Mouse (Mus musculus): ENCODE measurements around the gene Foxp1. TPM values are rescaled to one million over a fixed set of nuclear protein-coding genes. Genes with fewer than 3 reads are reported as not detected.
A peak's percentile ranks its signal among the peaks of the same experiment; 100 is the strongest.

The Foxp1 gene
- polyA plus RNA-seq, 1 experiment from 2014 or later: 103 TPM

- H3K36me3 ChIP-seq: no peaks in the 10 kb centered on the region
- H3K4me1 ChIP-seq (replicated peaks): peaks cover 28% of the 10 kb centered on the region
- peak; percentile 50 for ATAC-seq
- H3K9ac ChIP-seq: no peak overlapping the region
- 8% methylated on average over 6 of the region's 6 CpGs for WGBS
- no peaks in the 10 kb centered on the region for H3K27me3 ChIP-seq (replicated peaks)
- no peaks in the 10 kb centered on the region for H3K9me3 ChIP-seq
- peak overlapping the region; percentile 1; the same call in 1 of the 2 replicates for H3K4me3 ChIP-seq (replicated peaks)
- H3K4me2 ChIP-seq (replicated peaks): peak overlapping the region; percentile 52
- H3K27ac ChIP-seq: peak overlapping the region; percentile 61
Measured at GRCm38 (mm10) chr6:99101489-99101908, 421.0 kb downstream of the Foxp1 start.

GRCm38 (mm10) chr6:99100331-99100730 is 422.2 kb downstream of the Foxp1 start:
- no peak for ATAC-seq
- H3K27ac ChIP-seq: no peak overlapping the region
- WGBS: 38% methylated on average over 5 of the region's 5 CpGs
- H3K9me3 ChIP-seq: no peaks in the 10 kb centered on the region
- H3K9ac ChIP-seq: no peak overlapping the region
- no peaks in the 10 kb centered on the region for H3K27me3 ChIP-seq (replicated peaks)
- no peak overlapping the region for H3K4me2 ChIP-seq (replicated peaks)
- peaks cover 31% of the 10 kb centered on the region for H3K4me1 ChIP-seq (replicated peaks)
- no peaks in the 10 kb centered on the region for H3K36me3 ChIP-seq
- no peak overlapping the region for H3K4me3 ChIP-seq (replicated peaks)

- Histone ChIP-seq H3K4me3 (replicated peaks) (no peak overlapping the region), H3K9ac (no peak overlapping the region), H3K4me2 (replicated peaks) (no peak overlapping the region), H3K36me3 (no peaks in the 10 kb centered on the region), H3K27ac (no peak overlapping the region), H3K9me3 (no peaks in the 10 kb centered on the region), H3K27me3 (replicated peaks) (no peaks in the 10 kb centered on the region), H3K4me1 (replicated peaks) (peaks cover 34% of the 10 kb centered on the region)
- no peak for ATAC-seq
- 40% methylated on average over 4 of the region's 4 CpGs for WGBS
Measured at GRCm38 (mm10) chr6:99099781-99100180, 422.7 kb downstream of the Foxp1 start.

- no peak for ATAC-seq
- no peaks in the 10 kb centered on the region for H3K9me3 ChIP-seq
- no peak overlapping the region for H3K4me3 ChIP-seq (replicated peaks)
- no peaks in the 10 kb centered on the region for H3K36me3 ChIP-seq
- peak overlapping the region; percentile 55; the same call in 1 of the 2 replicates for H3K27ac ChIP-seq
- H3K27me3 ChIP-seq (replicated peaks): no peaks in the 10 kb centered on the region
- 39% methylated on average over 7 of the region's 7 CpGs for WGBS
- H3K4me2 ChIP-seq (replicated peaks): peak overlapping the region; percentile 29; the same call in 1 of the 2 replicates
- no peak overlapping the region for H3K9ac ChIP-seq
- peaks cover 37% of the 10 kb centered on the region for H3K4me1 ChIP-seq (replicated peaks)
Measured at GRCm38 (mm10) chr6:99097191-99097590, 425.3 kb downstream of the Foxp1 start.

- Histone ChIP-seq H3K27ac (peak overlapping the region; percentile 87), H3K9me3 (no peaks in the 10 kb centered on the region), H3K4me1 (replicated peaks) (peaks cover 35% of the 10 kb centered on the region), H3K9ac (0 out of 2 replicates have a peak overlapping the region, but pooled peaks have one; percentile 46), H3K4me3 (replicated peaks) (no peak overlapping the region), H3K27me3 (replicated peaks) (no peaks in the 10 kb centered on the region), H3K4me2 (replicated peaks) (peak overlapping the region; percentile 67), H3K36me3 (no peaks in the 10 kb centered on the region)
- WGBS: 37% methylated on average over 7 of the region's 7 CpGs
- ATAC-seq: no peak
Measured at GRCm38 (mm10) chr6:99096776-99097166, 425.8 kb downstream of the Foxp1 start.

GRCm38 (mm10) chr6:99096105-99096775 is 426.3 kb downstream of the Foxp1 start:
- no peaks in the 10 kb centered on the region for H3K36me3 ChIP-seq
- peak overlapping the region; percentile 36 for H3K4me3 ChIP-seq (replicated peaks)
- WGBS: 7% methylated on average over 12 of the region's 12 CpGs
- peak overlapping the region; percentile 46 for H3K9ac ChIP-seq
- H3K27me3 ChIP-seq (replicated peaks): no peaks in the 10 kb centered on the region
- no peaks in the 10 kb centered on the region for H3K9me3 ChIP-seq
- H3K4me2 ChIP-seq (replicated peaks): peak overlapping the region; percentile 67
- H3K27ac ChIP-seq: peak overlapping the region; percentile 87
- peak; percentile 42 for ATAC-seq
- peaks cover 30% of the 10 kb centered on the region for H3K4me1 ChIP-seq (replicated peaks)

GRCm38 (mm10) chr6:99095185-99096104 is 427.1 kb downstream of the Foxp1 start:
- no peaks in the 10 kb centered on the region for H3K9me3 ChIP-seq
- peak; percentile 57 for ATAC-seq
- 4% methylated on average over 18 of the region's 18 CpGs for WGBS
- peak overlapping the region; percentile 67 for H3K4me2 ChIP-seq (replicated peaks)
- H3K4me1 ChIP-seq (replicated peaks): peaks cover 28% of the 10 kb centered on the region
- H3K4me3 ChIP-seq (replicated peaks): peak overlapping the region; percentile 36
- no peaks in the 10 kb centered on the region for H3K27me3 ChIP-seq (replicated peaks)
- H3K9ac ChIP-seq: peak overlapping the region; percentile 46
- H3K27ac ChIP-seq: peak overlapping the region; percentile 87
- H3K36me3 ChIP-seq: no peaks in the 10 kb centered on the region

- peak overlapping the region; percentile 67 for H3K4me2 ChIP-seq (replicated peaks)
- 12% methylated on average over 10 of the region's 10 CpGs for whole genome bisulfite sequencing
- H3K4me1 ChIP-seq (replicated peaks): peaks cover 31% of the 10 kb centered on the region
- H3K9me3 ChIP-seq: no peaks in the 10 kb centered on the region
- H3K27me3 ChIP-seq (replicated peaks): no peaks in the 10 kb centered on the region
- no peak for ATAC-seq
- H3K9ac ChIP-seq: 0 out of 2 replicates have a peak overlapping the region, but pooled peaks have one; percentile 39
- peak overlapping the region; percentile 36 for H3K4me3 ChIP-seq (replicated peaks)
- H3K36me3 ChIP-seq: no peaks in the 10 kb centered on the region
- H3K27ac ChIP-seq: peak overlapping the region; percentile 64
Measured at GRCm38 (mm10) chr6:99094339-99094989, 428.1 kb downstream of the Foxp1 start.

- no peak for ATAC-seq
- H3K4me2 ChIP-seq (replicated peaks): peak overlapping the region; percentile 67; the same call in 1 of the 2 replicates
- no peak overlapping the region for H3K4me3 ChIP-seq (replicated peaks)
Measured at GRCm38 (mm10) chr6:99093856-99094255, 428.7 kb downstream of the Foxp1 start.

GRCm38 (mm10) chr6:99093208-99093607 is 429.3 kb downstream of the Foxp1 start:
- no peak overlapping the region for H3K9ac ChIP-seq
- H3K9me3 ChIP-seq: no peaks in the 10 kb centered on the region

More at GRCm38 (mm10) chr6:99093856-99094255, 428.7 kb downstream of the Foxp1 start:
- Histone ChIP-seq H3K4me1 (replicated peaks) (peaks cover 31% of the 10 kb centered on the region), H3K36me3 (no peaks in the 10 kb centered on the region), H3K27me3 (replicated peaks) (no peaks in the 10 kb centered on the region), H3K27ac (peak overlapping the region; percentile 37), H3K9ac (no peak overlapping the region), H3K9me3 (no peaks in the 10 kb centered on the region)
- 40% methylated on average over 2 of the region's 2 CpGs for WGBS

GRCm38 (mm10) chr6:99091799-99092198 is 430.7 kb downstream of the Foxp1 start:
- Histone ChIP-seq H3K4me1 (replicated peaks) (peaks cover 21% of the 10 kb centered on the region), H3K36me3 (no peaks in the 10 kb centered on the region), H3K4me2 (replicated peaks) (no peak overlapping the region), H3K9me3 (no peaks in the 10 kb centered on the region), H3K27me3 (replicated peaks) (no peaks in the 10 kb centered on the region), H3K4me3 (replicated peaks) (no peak overlapping the region), H3K9ac (no peak overlapping the region), H3K27ac (no peak overlapping the region)
- no peak for ATAC-seq
- WGBS: 83% methylated on average over 2 of the region's 2 CpGs

More at GRCm38 (mm10) chr6:99093208-99093607, 429.3 kb downstream of the Foxp1 start:
- Histone ChIP-seq H3K4me1 (replicated peaks) (peaks cover 31% of the 10 kb centered on the region), H3K36me3 (no peaks in the 10 kb centered on the region), H3K4me2 (replicated peaks) (no peak overlapping the region), H3K27ac (peak overlapping the region; percentile 37), H3K4me3 (replicated peaks) (no peak overlapping the region), H3K27me3 (replicated peaks) (no peaks in the 10 kb centered on the region)
- 29% methylated on average over 5 of the region's 5 CpGs for WGBS
- peak; percentile 42 for ATAC-seq

- Histone ChIP-seq H3K9ac (no peak overlapping the region), H3K27ac (no peak overlapping the region), H3K36me3 (no peaks in the 10 kb centered on the region), H3K4me2 (replicated peaks) (no peak overlapping the region), H3K27me3 (replicated peaks) (no peaks in the 10 kb centered on the region), H3K4me3 (replicated peaks) (no peak overlapping the region), H3K9me3 (no peaks in the 10 kb centered on the region), H3K4me1 (replicated peaks) (0 out of 2 replicates have a peak, but pooled peaks cover 2% of the 10 kb centered on the region)
- 77% methylated on average over 7 of the region's 7 CpGs for WGBS
- no peak for ATAC-seq
Measured at GRCm38 (mm10) chr6:99087598-99087997, 434.9 kb downstream of the Foxp1 start.

Measured in intestine, embryonic 15.5 days (tissue).